Mouse (Mus musculus) retina, adult 2 months (tissue): Measurements from ENCODE around the gene Bricd5.

ENCODE experiments used
- DNase-seq: peaks from one replicate; pipeline ENCODE4 v3.0.0-alpha.2; 2012; ENCODE audit warnings: low read depth, low spot score

Gene Bricd5

GRCm38 (mm10) chr17:24524734-24525133 is 51.0 kb downstream of the Bricd5 start:
- no peak for DNase-seq
